Mouse (Mus musculus) myocyte (in vitro differentiated cells): ENCODE results near the gene Smim24.

Experiments used
- MYOD1 ChIP-seq, 3 experiments: IDR thresholded peaks; one replicate each; pipeline ENCODE4 v1.6.1; 2011; ENCODE audit warnings: control low read depth in 2 of 3, low read depth in 2 of 3, mild to moderate bottlenecking in 2 of 3, moderate library complexity in 1 of 3; ENCODE audit not compliant: insufficient read length in 2 of 3, control insufficient read depth in 1 of 3
- MYOG ChIP-seq, 3 experiments: IDR thresholded peaks; one replicate each; pipeline ENCODE4 v1.6.1; 2011; ENCODE audit warnings: control low read depth in 2 of 3, low read depth in 2 of 3, mild to moderate bottlenecking in 2 of 3; ENCODE audit not compliant: insufficient read length in 2 of 3, control insufficient read depth in 1 of 3, insufficient read depth in 1 of 3
- POLR2A ChIP-seq: IDR thresholded peaks from one replicate; pipeline ENCODE4 v1.6.1; 2011; ENCODE audit warnings: low read depth, mild to moderate bottlenecking, control low read depth, moderate library complexity; ENCODE audit not compliant: insufficient read length
- POLR2AphosphoS2 ChIP-seq: IDR thresholded peaks from one replicate; pipeline ENCODE4 v1.6.1; 2011; ENCODE audit warnings: low read depth, control low read depth; ENCODE audit not compliant: insufficient read length
- TCF12 ChIP-seq: IDR thresholded peaks from one replicate; pipeline ENCODE4 v1.6.1; 2011; ENCODE audit warnings: mild to moderate bottlenecking, control low read depth; ENCODE audit not compliant: poor library complexity, insufficient read depth, severe bottlenecking
- TCF3 ChIP-seq: IDR thresholded peaks from one replicate; pipeline ENCODE4 v1.6.1; 2011; ENCODE audit warnings: low read depth, control low read depth; ENCODE audit not compliant: insufficient read length

DNA sequence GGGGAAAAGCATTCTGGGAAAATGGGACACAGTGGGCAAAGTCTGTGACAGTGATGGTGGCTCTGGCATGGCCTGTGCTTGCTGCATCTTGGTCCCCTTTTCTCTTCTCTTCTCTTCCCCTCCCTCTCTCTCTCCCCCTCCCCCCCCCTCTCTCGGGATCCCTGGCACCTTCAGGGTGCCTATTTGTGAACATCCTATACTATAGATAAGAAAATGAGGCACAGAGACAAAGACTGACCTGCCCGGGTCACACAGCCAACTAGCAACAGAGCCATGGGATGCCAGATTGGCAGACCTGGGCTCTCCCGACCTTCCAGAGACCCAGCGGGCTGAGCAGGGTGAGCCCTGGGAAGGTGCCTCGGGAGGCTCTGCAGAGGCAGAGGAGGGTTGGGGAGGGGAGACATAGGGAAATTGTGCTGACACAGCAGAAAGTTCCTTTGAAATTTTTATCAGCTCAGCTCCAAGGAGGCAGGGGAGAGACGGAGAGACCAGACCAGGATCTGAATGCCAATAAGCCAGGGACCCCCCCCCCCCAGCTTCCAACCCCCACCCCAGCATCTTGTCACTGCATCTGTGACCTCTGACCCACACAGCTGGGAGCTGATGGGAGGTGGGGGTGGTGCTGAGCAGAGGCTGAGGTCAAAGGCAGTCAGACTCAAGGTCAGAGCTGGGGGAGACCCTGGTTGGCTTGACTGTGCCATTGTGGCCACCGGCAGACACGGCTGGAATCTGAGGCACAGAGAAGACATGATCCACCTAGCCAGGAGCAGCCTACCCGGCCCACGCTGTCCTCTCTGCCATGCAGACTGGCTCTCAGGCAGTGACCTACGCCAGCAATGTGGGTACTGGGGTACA, 25.6 kb downstream of the Smim24 start:
- TF ChIP-seq POLR2AphosphoS2 (no peak), POLR2A (no peak), TCF3 (no peak), MYOG (IDR thresholded peaks at IDR 0.05; ENCODE audit: control insufficient read depth in 1 of 3, insufficient read depth in 1 of 3, insufficient read length in 2 of 3, low read depth in 2 of 3) (no peak), TCF12 (no peak), MYOD1 (IDR thresholded peaks at IDR 0.05; ENCODE audit: control insufficient read depth in 1 of 3, insufficient read length in 2 of 3, low read depth in 2 of 3) (no peak)
